Mouse (Mus musculus) megakaryocyte, embryonic 14.5 days (primary cell): Measurements from ENCODE around the gene Apba3.

ENCODE experiments used
- FLI1 ChIP-seq: IDR thresholded peaks from 2 replicates; pipeline ENCODE4 v1.6.1; 2012; ENCODE audit warnings: low read length, inconsistent platforms, mixed read lengths
- GATA1 ChIP-seq: IDR thresholded peaks from 3 replicates; pipeline ENCODE4 v1.6.1; 2012; ENCODE audit warnings: mixed read lengths, low read length, inconsistent platforms, borderline replicate concordance

DNA sequence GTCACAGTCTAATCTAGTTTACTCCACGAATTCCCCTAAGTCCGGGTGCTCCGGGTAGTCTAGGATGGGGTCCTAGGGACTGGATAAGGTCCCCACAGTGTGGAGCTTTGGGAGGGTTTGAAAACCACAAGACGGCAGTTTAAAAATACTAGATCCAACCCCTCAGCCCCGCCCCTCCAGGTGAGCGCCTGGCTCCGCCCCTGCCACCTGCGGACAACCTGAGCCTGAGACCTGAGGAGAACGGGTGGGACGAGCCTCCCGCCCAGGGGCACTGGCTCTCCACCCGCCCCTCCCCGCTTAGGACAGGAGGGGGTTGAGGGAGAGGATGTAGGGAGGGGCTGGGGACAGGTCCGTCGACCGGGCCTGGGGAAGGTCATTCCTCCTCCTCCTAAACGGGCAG is 18.0 kb downstream of the Apba3 start:
- TF ChIP-seq GATA1 (no peak), FLI1 (no peak)
